Mouse (Mus musculus) heart, adult 2 months (tissue): ENCODE results near the gene Mapk9. TPM values are rescaled to one million over a fixed set of nuclear protein-coding genes. Genes with fewer than 3 reads are reported as not detected.
A peak's percentile ranks its signal among the peaks of the same experiment; 100 is the strongest.

Experiments
- DNase-seq, 2 experiments: peaks; one replicate each; pipeline ENCODE4 v3.0.0; 2021
- H3K27ac ChIP-seq: fragments of 200-600 bp; 2 replicates; pipeline ENCODE4 v1.8.1; 2022
- H3K27me3 ChIP-seq: fragments of 200-500 bp; 2 replicates; pipeline ENCODE4 v1.6.1; 2012; ENCODE audit warnings: mild to moderate bottlenecking, low read length, inconsistent platforms, mixed read lengths; ENCODE audit not compliant: control insufficient read depth, insufficient read depth
- H3K36me3 ChIP-seq: fragments of 200-500 bp; 2 replicates; pipeline ENCODE4 v1.6.1; 2012; ENCODE audit warnings: low read length, inconsistent platforms; ENCODE audit not compliant: control insufficient read depth, insufficient read depth
- H3K4me1 ChIP-seq: fragments of 200-500 bp; 2 replicates; pipeline ENCODE4 v1.6.1; 2011; ENCODE audit warnings: low read length; ENCODE audit not compliant: control insufficient read depth, insufficient read depth
- H3K4me3 ChIP-seq: fragments of 200-600 bp; 2 replicates; pipeline ENCODE4 v1.8.1; 2022
- H3K79me2 ChIP-seq: fragments of 200-500 bp; replicated peaks from 2 replicates; pipeline ENCODE4 v1.6.1; 2012; ENCODE audit warnings: mild to moderate bottlenecking, inconsistent platforms, low read length, moderate library complexity, mixed read lengths; ENCODE audit not compliant: control insufficient read depth, insufficient read depth
- H3K9ac ChIP-seq: fragments of 200-500 bp; 2 replicates; pipeline ENCODE4 v1.6.1; 2012; ENCODE audit warnings: low read depth, mild to moderate bottlenecking, control low read depth, inconsistent platforms, low read length, mixed read lengths
- CTCF ChIP-seq: fragments of 200-600 bp; IDR thresholded peaks from 2 replicates; pipeline ENCODE4 v1.8.1; 2022; ENCODE audit warnings: antibody characterized with exemption, mild to moderate bottlenecking, moderate library complexity
- EP300 ChIP-seq: fragments of 200-500 bp; IDR thresholded peaks from 2 replicates; pipeline ENCODE4 v1.6.1; 2011; ENCODE audit warnings: low read depth, low read length, control low read depth; ENCODE audit not compliant: insufficient read depth
- POLR2A ChIP-seq: fragments of 200-500 bp; IDR thresholded peaks from 2 replicates; pipeline ENCODE4 v1.6.1; 2011; ENCODE audit warnings: mild to moderate bottlenecking, low read depth, low read length, control low read depth; ENCODE audit not compliant: insufficient read depth
- WGBS: fragments of 180-500 bp; shearing (Covaris S2); methylation state at CpG from one replicate; pipeline ENCODE4 v1.1.7; 2018; 5-methylcytosine and 5-hydroxymethylcytosine counted together
- intact Hi-C: fragments of 180-260 bp; cut with DNase I; formaldehyde crosslinking; loops from one replicate; pipeline ENCODE4 v1.15.1; 2025
- microRNA-seq, 2 experiments: library from miRNA; unstranded; fragments of <30 nt; microRNA quantifications; one replicate each; pipeline ENCODE4 v1.2.0; 2021
- polyA plus RNA-seq: library from polyadenylated mRNA; depleted of rRNA; stranded (reverse); fragments of >200 nt; gene quantifications from 2 replicates; pipeline ENCODE4 v1.2.3, GENCODE M21; 2012; rRNA removed
- total RNA-seq, 2 experiments: library from RNA; stranded (reverse); gene quantifications; 2 replicates each; pipeline ENCODE4 v1.2.3; 2021

The Mapk9 gene
- total and polyA plus RNA-seq, 3 experiments = 17.3 to 40.8 (median 39.3) TPM

DNA sequence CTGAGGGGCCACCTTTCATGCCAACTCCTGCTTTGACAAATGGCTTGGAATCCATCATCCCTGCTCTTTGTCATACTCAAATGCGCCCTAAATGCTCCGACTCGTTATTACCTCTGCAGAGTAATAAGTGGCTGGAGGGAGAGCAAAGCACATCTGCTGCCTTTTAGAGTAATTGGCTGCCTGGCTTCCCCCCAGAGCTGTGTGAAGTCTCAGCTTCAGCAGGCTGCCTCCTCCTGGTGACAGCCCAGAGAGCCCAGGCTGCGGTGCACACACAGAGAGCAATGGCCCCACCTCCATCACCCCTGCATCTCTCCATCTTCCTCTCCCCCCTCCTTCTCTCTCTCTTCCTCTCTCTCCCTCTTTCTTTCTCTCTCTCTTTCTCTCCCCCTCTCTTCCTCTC lies 80.6 kb downstream of the Mapk9 start:
- intact Hi-C loops = no loop called here
- TF ChIP-seq CTCF = no peak
- no peak for TF ChIP-seq POLR2A
- H3K9ac ChIP-seq = no peak overlapping the region
- H3K79me2 ChIP-seq = no peaks in the 10 kb centered on the region
- 49% methylated on average over 4 of the region's 4 CpGs for WGBS
- no peak for DNase-seq
- no peak overlapping the region for H3K27ac ChIP-seq
- H3K36me3 ChIP-seq = no peaks in the 10 kb centered on the region
- no peak overlapping the region for H3K4me3 ChIP-seq
- H3K4me1 ChIP-seq = no peaks in the 10 kb centered on the region
- no peaks in the 10 kb centered on the region for H3K27me3 ChIP-seq

DNA sequence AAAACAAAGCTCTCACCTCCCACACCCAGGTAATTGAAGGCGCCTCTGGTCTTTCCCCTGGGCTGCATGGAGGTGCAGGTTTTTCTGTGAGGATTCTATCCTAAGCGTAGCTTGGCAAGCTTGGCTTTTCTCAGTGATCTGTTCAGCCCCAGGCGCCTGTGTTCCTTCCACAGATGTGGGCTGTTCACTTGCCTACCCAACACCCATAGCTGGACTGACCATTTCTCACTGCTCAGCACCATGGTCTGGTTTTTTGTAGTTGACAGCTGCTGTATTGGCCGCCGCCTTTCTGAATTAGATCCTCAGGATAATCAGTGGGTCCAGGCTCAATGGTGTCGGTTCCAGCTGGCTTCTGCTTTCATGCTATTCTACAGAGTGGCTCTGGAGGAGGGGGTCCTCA lies 81.1 kb downstream of the Mapk9 start:
- Histone ChIP-seq H3K36me3 (no peaks in the 10 kb centered on the region), H3K27ac (no peak overlapping the region), H3K9ac (no peak overlapping the region), H3K27me3 (no peaks in the 10 kb centered on the region), H3K4me1 (no peaks in the 10 kb centered on the region), H3K79me2 (no peaks in the 10 kb centered on the region), H3K4me3 (no peak overlapping the region)
- WGBS = 62% methylated on average over 6 of the region's 6 CpGs
- no peak for DNase-seq
- intact Hi-C loops = no loop called here
- TF ChIP-seq POLR2A = no peak
- TF ChIP-seq CTCF = no peak
- no peak for TF ChIP-seq EP300

DNA sequence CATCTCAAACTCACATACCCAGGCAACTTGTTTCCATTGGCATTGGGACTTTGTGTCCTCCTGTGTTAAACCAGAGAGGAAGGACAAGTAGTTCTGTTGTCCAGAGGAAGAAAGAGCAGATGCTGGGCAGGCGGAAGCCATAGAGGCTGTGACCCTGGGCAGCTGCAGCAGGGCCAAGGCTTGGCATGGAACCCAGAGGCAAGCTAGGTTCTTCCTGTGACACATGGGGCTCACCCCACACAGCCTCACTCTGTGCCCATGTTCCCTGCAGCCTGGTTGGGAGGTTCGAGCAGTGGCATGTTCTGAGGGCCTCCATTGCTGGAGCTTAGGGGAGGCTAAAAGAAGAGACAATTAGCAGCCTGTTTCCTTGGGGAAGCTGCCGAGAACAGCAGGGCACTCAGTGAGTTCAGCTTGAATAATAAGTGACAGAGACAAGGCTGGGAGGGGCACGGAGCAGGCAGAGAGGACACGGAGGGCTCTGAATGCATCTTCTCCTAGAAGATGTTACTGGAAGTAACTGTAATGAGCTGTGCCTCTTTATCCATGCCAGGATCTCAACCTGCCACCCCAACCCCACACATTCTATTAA lies 84.6 kb downstream of the Mapk9 start:
- no peaks in the 10 kb centered on the region for H3K27me3 ChIP-seq
- H3K4me1 ChIP-seq = peaks cover 2% of the 10 kb centered on the region
- TF ChIP-seq POLR2A (no peak), CTCF (no peak), EP300 (no peak)
- H3K9ac ChIP-seq = no peak overlapping the region
- no peak overlapping the region for H3K27ac ChIP-seq
- no peak for DNase-seq
- WGBS = 61% methylated on average over 5 of the region's 5 CpGs
- intact Hi-C loops = no loop called here
- no peaks in the 10 kb centered on the region for H3K36me3 ChIP-seq
- no peak overlapping the region for H3K4me3 ChIP-seq
- H3K79me2 ChIP-seq = no peaks in the 10 kb centered on the region

DNA sequence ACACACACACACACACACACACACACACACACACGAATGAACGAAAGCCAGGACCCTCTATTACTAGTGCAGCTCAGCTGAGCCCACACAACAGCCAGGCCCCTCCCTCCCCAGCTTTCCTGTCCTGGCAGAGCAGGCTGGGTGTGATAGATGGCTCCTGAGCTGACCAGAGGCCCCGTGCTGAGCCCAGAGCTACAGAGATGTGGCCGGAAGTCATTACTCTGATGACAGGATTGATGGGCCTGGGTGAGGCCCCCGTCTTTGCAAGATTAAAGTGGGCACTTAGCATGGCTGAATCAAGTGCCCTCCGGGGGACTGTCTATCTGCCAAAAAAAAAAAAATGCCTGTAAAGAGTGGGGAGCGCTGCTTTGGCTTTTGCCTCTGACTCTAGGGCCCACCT lies 85.3 kb downstream of the Mapk9 start:
- 40% methylated on average over 7 of the region's 7 CpGs for WGBS
- no peaks in the 10 kb centered on the region for H3K79me2 ChIP-seq
- no peak overlapping the region for H3K27ac ChIP-seq
- TF ChIP-seq CTCF = no peak
- no peak for TF ChIP-seq EP300
- no peak for TF ChIP-seq POLR2A
- intact Hi-C loops = no loop called here
- no peaks in the 10 kb centered on the region for H3K36me3 ChIP-seq
- H3K9ac ChIP-seq = no peak overlapping the region
- no peak overlapping the region for H3K4me3 ChIP-seq
- H3K4me1 ChIP-seq = peaks cover 2% of the 10 kb centered on the region
- no peaks in the 10 kb centered on the region for H3K27me3 ChIP-seq
- no peak for DNase-seq

DNA sequence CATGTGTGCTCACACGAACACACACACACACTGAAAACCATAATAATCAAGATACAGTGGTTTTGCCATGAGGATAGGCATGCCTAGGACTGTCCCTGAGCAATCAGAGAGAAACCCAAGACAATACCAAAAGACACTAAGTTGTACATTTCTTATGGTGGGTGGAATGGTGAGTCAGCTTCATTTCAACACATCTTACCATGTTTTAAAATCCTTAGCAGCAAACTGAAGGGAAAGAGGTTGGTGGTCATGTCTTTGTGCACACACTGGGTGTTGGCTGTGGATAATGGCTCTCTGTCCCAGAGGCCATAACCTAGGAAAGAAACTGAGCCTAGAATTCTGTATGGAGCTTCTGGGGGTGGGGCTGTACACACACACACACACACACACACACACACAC lies 87.3 kb downstream of the Mapk9 start:
- H3K27me3 ChIP-seq = no peaks in the 10 kb centered on the region
- DNase-seq = no peak
- intact Hi-C loops = no loop called here
- no peaks in the 10 kb centered on the region for H3K79me2 ChIP-seq
- peaks cover 2% of the 10 kb centered on the region for H3K4me1 ChIP-seq
- 86% methylated on average over 1 of the region's 1 CpGs for WGBS
- TF ChIP-seq EP300 = no peak
- no peak for TF ChIP-seq POLR2A
- no peak for TF ChIP-seq CTCF
- no peak overlapping the region for H3K27ac ChIP-seq
- H3K9ac ChIP-seq = no peak overlapping the region
- no peak overlapping the region for H3K4me3 ChIP-seq
- no peaks in the 10 kb centered on the region for H3K36me3 ChIP-seq

DNA sequence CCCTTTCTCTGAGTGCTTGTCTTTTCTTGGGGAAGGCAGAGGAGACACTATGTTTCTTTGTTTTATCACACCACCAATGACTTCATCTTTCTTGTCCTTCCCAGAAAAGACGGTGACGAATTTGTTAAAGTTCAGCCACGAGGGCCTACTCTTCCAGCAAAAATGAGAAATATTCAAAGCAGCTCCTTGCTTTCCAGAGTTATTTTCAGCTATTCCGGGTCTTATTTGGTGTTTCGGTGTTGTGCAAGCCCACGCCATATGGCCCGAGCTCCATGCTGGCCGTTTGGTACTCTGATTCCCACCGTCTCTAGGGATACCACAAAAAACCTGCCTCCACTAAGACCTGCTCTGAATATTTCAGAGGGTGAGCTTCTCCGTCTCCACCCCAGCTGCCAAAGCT lies 87.8 kb downstream of the Mapk9 start:
- H3K9ac ChIP-seq = no peak overlapping the region
- intact Hi-C loops = no loop called here
- H3K27me3 ChIP-seq = no peaks in the 10 kb centered on the region
- H3K27ac ChIP-seq = no peak overlapping the region
- TF ChIP-seq CTCF = no peak
- TF ChIP-seq EP300 = no peak
- TF ChIP-seq POLR2A = no peak
- no peak overlapping the region for H3K4me3 ChIP-seq
- no peaks in the 10 kb centered on the region for H3K79me2 ChIP-seq
- DNase-seq = peak in 1 of 2 experiments; percentile 22
- H3K4me1 ChIP-seq = peaks cover 2% of the 10 kb centered on the region
- H3K36me3 ChIP-seq = no peaks in the 10 kb centered on the region
- WGBS = 67% methylated on average over 10 of the region's 10 CpGs

Small RNAs within 50 kb of the gene (microRNA-seq; reads per million reads assigned to microRNA genes)
- 0 reads per million in 2 experiments for gene Gm23492

Other genes with a start within 250 kb of the Mapk9 start
- gene Flt4, start 237.5 kb upstream of the Mapk9 start, total RNA-seq = 10 to 100 TPM; 11.8 to 12.2 TPM
- gene Flt4, start 237.5 kb upstream of the Mapk9 start, polyA plus RNA-seq = 9.3 and 12.7 TPM in 2 replicates
- under 1 TPM; 0.52 to 0.86 TPM for gene Scgb3a1, start 183.1 kb upstream of the Mapk9 start, total RNA-seq
- gene Scgb3a1, start 183.1 kb upstream of the Mapk9 start, polyA plus RNA-seq = 1.6 and 709 TPM in 2 replicates
- 10 to 100 TPM; 19.3 to 23.4 TPM for gene Cnot6, start 134.0 kb upstream of the Mapk9 start, total RNA-seq
- 6.3 and 12.7 TPM in 2 replicates for gene Cnot6, start 134.0 kb upstream of the Mapk9 start, polyA plus RNA-seq
- gene Gfpt2, start 52.6 kb upstream of the Mapk9 start, total RNA-seq = 10 to 100 TPM; 11.8 to 13.8 TPM
- gene Gfpt2, start 52.6 kb upstream of the Mapk9 start, polyA plus RNA-seq = 14.0 and 26.9 TPM in 2 replicates
- gene Rasgef1c, start 55.1 kb downstream of the Mapk9 start, total RNA-seq = under 1 TPM; 0.42 to 0.57 TPM
- 0.53 and 0.67 TPM in 2 replicates for gene Rasgef1c, start 55.1 kb downstream of the Mapk9 start, polyA plus RNA-seq
- gene Rnf130, start 178.6 kb downstream of the Mapk9 start, total RNA-seq = 10 to 100 TPM; 49.5 to 53.2 TPM
- 26.6 and 31.8 TPM in 2 replicates for gene Rnf130, start 178.6 kb downstream of the Mapk9 start, polyA plus RNA-seq